Mouse (Mus musculus): ENCODE measurements around the gene Wnt11. TPM values are rescaled to one million over a fixed set of nuclear protein-coding genes. Genes with fewer than 3 reads are reported as not detected.
A peak's percentile ranks its signal among the peaks of the same experiment; 100 is the strongest.

The Wnt11 gene
- polyA plus RNA-seq, 1 experiment = 5.4 TPM

- TF ChIP-seq POLR2A (IDR thresholded peaks at IDR 0.05; ENCODE audit: borderline replicate concordance, extremely low read depth, insufficient read depth, insufficient read length, poor library complexity, severe bottlenecking) (no peak), CTCF (IDR thresholded peaks at IDR 0.05; ENCODE audit: borderline replicate concordance, extremely low read depth, insufficient read depth, insufficient read length) (no peak)
- DNase-seq (ENCODE audit: low read depth) = no peak
Measured at GRCm38 (mm10) chr7:98831290-98831689, 3.6 kb upstream of the Wnt11 start.

DNA sequence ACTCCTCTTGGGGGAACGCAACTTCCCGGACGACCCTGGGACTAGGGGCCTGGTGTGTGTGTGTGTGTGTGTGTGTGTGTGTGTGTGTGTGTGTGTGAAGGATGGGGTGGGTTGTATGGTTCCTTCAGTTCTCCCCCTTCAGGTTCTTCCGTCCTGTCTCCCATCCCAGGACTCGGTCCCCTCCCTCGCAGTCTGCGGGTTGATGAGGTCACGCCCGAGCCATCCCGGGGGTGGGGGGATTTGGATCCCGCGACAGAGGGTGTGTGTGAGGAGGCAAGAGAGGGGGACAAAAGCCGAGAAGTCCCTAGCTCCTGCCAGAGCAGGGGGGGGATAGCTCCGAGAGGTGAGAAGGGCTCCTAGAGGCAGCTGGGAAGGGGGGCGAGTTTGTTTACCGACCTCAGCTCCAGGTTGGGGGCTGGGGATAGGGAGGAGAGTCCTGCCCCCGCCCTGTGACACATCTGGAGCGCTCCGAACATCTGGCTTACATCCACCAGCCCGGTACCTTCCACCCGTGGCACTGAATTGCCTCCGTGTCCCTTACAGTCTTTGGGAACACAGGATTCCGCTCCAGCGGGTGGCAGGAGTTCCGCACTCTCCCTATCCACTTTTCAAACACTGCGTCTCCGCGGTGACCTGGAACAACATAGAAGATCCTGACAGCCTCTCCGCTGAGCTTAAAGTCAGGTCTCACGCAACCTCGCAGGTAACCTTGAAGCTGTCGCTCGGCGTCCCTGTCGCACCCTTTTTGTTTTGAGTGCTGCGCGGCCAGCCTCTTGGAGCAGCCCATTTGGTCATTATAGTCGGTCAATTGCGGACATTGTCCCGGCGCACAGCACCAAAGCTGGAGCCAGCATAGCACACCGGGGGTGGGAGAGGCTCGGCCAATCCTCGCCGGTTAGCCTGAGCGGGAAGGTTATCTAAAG lies 868 bp downstream of the Wnt11 start:
- TF ChIP-seq POLR2A (IDR thresholded peaks at IDR 0.05; ENCODE audit: borderline replicate concordance, extremely low read depth, insufficient read depth, insufficient read length, poor library complexity, severe bottlenecking) = no peak
- TF ChIP-seq CTCF (IDR thresholded peaks at IDR 0.05; ENCODE audit: borderline replicate concordance, extremely low read depth, insufficient read depth, insufficient read length) = no peak
- peak; percentile 15 for DNase-seq (ENCODE audit: low read depth)

DNA sequence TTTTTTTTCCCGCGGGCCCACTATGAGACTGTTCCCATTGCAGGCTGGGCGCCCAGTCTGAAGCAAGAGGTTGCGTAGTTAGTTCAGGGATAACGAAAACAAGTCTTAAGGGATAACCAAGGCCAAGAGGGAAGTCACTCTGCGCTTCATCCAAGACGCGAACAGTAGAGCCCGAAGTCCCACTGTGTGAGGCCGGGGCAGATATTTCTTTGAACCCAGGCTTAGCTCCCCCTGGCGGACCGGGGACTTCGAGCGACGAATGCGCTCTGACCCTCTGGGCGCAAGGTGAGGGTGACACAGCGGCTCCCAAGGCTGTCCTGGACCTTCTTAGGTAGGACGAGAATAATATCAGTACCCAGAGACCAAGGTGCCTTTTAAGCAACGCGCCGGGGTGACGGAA lies 1.7 kb downstream of the Wnt11 start:
- TF ChIP-seq CTCF (IDR thresholded peaks at IDR 0.05; ENCODE audit: borderline replicate concordance, extremely low read depth, insufficient read depth, insufficient read length) (peak; percentile 55), POLR2A (IDR thresholded peaks at IDR 0.05; ENCODE audit: borderline replicate concordance, extremely low read depth, insufficient read depth, insufficient read length, poor library complexity, severe bottlenecking) (no peak)
- DNase-seq (ENCODE audit: low read depth) = peak; percentile 28

DNA sequence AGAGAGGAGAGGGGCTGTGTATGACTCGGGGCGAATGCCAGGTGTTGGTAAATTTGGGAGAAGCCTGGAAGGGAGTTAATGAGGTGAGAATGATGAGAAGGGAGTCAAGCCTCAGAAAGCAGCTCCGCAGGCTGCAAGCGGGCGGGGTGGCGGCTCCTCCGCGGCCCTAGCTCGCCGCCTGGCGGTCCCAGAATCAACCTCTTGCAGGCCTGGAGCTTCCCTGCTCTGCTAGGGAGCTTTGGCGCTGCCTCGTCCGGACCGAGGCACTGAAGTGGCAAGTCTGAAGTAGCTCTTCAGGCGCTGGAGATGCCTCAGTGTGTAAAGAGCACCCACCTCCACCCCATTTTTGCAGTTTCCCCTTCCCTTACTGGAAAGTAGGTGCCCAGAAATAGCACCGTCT lies 3.0 kb downstream of the Wnt11 start:
- peak; percentile 92 for DNase-seq (ENCODE audit: low read depth)
- TF ChIP-seq POLR2A (IDR thresholded peaks at IDR 0.05; ENCODE audit: borderline replicate concordance, extremely low read depth, insufficient read depth, insufficient read length, poor library complexity, severe bottlenecking) (no peak), CTCF (IDR thresholded peaks at IDR 0.05; ENCODE audit: borderline replicate concordance, extremely low read depth, insufficient read depth, insufficient read length) (peak; percentile 82)

GRCm38 (mm10) chr7:98838729-98839141 lies 3.8 kb downstream of the Wnt11 start:
- no peak for TF ChIP-seq POLR2A (IDR thresholded peaks at IDR 0.05; ENCODE audit: borderline replicate concordance, extremely low read depth, insufficient read depth, insufficient read length, poor library complexity, severe bottlenecking)
- TF ChIP-seq CTCF (IDR thresholded peaks at IDR 0.05; ENCODE audit: borderline replicate concordance, extremely low read depth, insufficient read depth, insufficient read length) = peak; percentile 46; the same call in 1 of the 2 replicates
- peak; percentile 75 for DNase-seq (ENCODE audit: low read depth)

DNA sequence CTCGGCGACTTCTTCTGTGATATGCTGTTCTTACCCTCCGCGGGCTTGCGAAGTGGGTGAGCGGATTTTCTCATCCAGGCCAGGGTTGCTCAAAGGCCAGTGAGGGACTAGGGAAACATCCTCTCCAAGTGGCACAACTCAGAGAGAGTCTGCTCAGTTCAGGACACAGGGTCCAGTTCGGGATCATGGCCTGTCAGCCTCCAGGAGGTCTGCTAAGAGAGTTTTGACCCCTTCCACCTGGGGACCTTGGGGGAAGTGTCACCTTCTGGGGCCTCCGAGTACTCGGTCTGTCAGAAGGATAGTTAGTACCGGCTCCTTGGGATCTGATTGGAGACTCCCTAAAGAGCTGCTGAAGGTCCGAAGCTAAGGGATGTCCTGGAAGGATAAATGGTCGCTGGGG lies 4.4 kb downstream of the Wnt11 start:
- TF ChIP-seq POLR2A (IDR thresholded peaks at IDR 0.05; ENCODE audit: borderline replicate concordance, extremely low read depth, insufficient read depth, insufficient read length, poor library complexity, severe bottlenecking) = no peak
- no peak for TF ChIP-seq CTCF (IDR thresholded peaks at IDR 0.05; ENCODE audit: borderline replicate concordance, extremely low read depth, insufficient read depth, insufficient read length)

DNA sequence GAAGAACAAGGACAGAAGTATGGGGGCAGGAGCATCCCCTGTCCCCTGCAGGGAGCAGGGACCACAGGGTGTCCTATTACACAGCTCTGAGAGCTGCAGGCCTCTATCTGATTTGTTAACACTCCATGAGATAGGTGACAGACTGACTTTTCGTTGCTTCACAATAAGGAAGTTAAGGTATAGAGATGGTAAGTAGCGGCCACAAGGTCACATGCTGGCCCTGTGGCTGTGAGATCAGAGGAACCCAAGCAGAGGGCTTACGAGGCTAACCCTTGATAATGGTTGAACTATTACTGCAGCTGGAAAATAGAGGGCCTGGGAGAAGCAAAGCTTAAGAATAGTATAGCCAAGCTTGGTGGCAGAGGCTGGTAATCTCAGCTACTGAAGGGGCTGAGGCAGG lies 5.9 kb downstream of the Wnt11 start:
- TF ChIP-seq POLR2A (IDR thresholded peaks at IDR 0.05; ENCODE audit: borderline replicate concordance, extremely low read depth, insufficient read depth, insufficient read length, poor library complexity, severe bottlenecking) = no peak
- TF ChIP-seq CTCF (IDR thresholded peaks at IDR 0.05; ENCODE audit: borderline replicate concordance, extremely low read depth, insufficient read depth, insufficient read length) = no peak
- no peak for DNase-seq (ENCODE audit: low read depth)

More for the DNA sequence above, 4.4 kb downstream of the Wnt11 start:
- DNase-seq (ENCODE audit: low read depth) = no peak

DNA sequence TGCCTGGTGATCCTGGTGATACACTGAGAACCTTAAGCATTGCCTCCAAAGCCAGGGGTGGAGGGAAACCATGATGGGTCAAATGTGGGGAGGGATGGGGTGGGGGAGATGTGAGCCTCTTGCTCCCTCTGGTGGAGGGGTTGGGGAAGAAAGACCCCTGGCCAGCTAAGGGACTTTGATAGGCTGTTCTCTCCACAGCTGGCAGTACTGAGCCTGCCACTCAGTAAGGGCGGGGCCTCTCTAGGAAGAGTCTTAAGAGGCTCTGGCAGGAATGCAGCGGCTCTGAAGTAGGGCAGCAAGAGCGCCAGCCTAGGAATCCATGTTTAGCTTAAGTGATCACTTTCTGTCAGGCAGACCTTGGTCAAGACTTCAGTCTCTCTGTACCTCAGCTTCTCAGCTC lies 6.9 kb downstream of the Wnt11 start:
- TF ChIP-seq POLR2A (IDR thresholded peaks at IDR 0.05; ENCODE audit: borderline replicate concordance, extremely low read depth, insufficient read depth, insufficient read length, poor library complexity, severe bottlenecking) = no peak
- TF ChIP-seq CTCF (IDR thresholded peaks at IDR 0.05; ENCODE audit: borderline replicate concordance, extremely low read depth, insufficient read depth, insufficient read length) = peak; percentile 24; the same call in 1 of the 2 replicates

DNA sequence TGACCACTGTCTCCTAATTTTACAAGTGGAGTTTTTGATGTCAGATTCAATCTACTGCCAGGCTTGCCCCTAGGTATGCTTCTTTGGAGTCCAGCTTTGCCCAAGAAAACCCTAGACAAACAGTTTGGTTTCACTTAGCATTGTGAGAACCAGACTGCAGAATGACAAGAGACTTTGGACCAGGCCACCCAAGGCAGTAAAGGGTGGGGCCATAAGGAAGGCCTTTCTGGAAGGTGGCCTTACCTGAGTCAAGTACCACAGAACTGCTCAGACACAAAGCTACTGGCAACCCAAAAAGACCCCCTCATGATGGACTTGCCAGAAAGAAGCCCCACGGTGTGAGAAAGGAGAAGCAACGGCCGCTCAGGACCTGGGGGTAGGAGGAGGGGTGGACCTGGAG lies 8.1 kb downstream of the Wnt11 start:
- no peak for DNase-seq (ENCODE audit: low read depth)
- TF ChIP-seq CTCF (IDR thresholded peaks at IDR 0.05; ENCODE audit: borderline replicate concordance, extremely low read depth, insufficient read depth, insufficient read length) (no peak), POLR2A (IDR thresholded peaks at IDR 0.05; ENCODE audit: borderline replicate concordance, extremely low read depth, insufficient read depth, insufficient read length, poor library complexity, severe bottlenecking) (no peak)

More for the DNA sequence above, 6.9 kb downstream of the Wnt11 start:
- DNase-seq (ENCODE audit: low read depth) = no peak

GRCm38 (mm10) chr7:98843649-98844048 lies 8.7 kb downstream of the Wnt11 start:
- peak; percentile 49 for DNase-seq (ENCODE audit: low read depth)
- TF ChIP-seq POLR2A (IDR thresholded peaks at IDR 0.05; ENCODE audit: borderline replicate concordance, extremely low read depth, insufficient read depth, insufficient read length, poor library complexity, severe bottlenecking) (no peak), CTCF (IDR thresholded peaks at IDR 0.05; ENCODE audit: borderline replicate concordance, extremely low read depth, insufficient read depth, insufficient read length) (no peak)

- no peak for DNase-seq (ENCODE audit: low read depth)
- TF ChIP-seq POLR2A (IDR thresholded peaks at IDR 0.05; ENCODE audit: borderline replicate concordance, extremely low read depth, insufficient read depth, insufficient read length, poor library complexity, severe bottlenecking) (no peak), CTCF (IDR thresholded peaks at IDR 0.05; ENCODE audit: borderline replicate concordance, extremely low read depth, insufficient read depth, insufficient read length) (no peak)
Measured at GRCm38 (mm10) chr7:98848899-98849640, 14.2 kb downstream of the Wnt11 start.
